Mouse (Mus musculus) CH12.LX (cell line): Measurements from ENCODE around the gene Ap2a1. TPM values are rescaled to one million over a fixed set of nuclear protein-coding genes. Genes with fewer than 3 reads are reported as not detected.

Experiments
- DNase-seq: peaks from one replicate; pipeline ENCODE4 v3.0.0-alpha.2; 2013; ENCODE audit errors: extremely low read depth
- H3K27ac ChIP-seq: 2 replicates; pipeline ENCODE4 v1.5.1; 2012; ENCODE audit warnings: low read depth, mild to moderate bottlenecking, control low read depth, moderate library complexity; ENCODE audit not compliant: insufficient read depth
- H3K27me3 ChIP-seq: replicated peaks from 2 replicates; pipeline ENCODE3; 2012; ENCODE audit warnings: inconsistent platforms
- H3K36me3 ChIP-seq, 2 experiments: replicated peaks in 1 of 2; 2 replicates each; pipeline versions ENCODE3 to v1.6.1; 2012; ENCODE audit warnings: inconsistent platforms in 1 of 2, low read length in 1 of 2, mild to moderate bottlenecking in 1 of 2, mixed read lengths in 1 of 2, moderate library complexity in 1 of 2; ENCODE audit not compliant: control insufficient read depth in 1 of 2, insufficient read depth in 1 of 2
- H3K4me1 ChIP-seq, 2 experiments: 2 replicates each; pipeline ENCODE4 v1.6.1; 2012; ENCODE audit warnings: inconsistent platforms in 1 of 2, moderate library complexity in 1 of 2; ENCODE audit not compliant: insufficient read depth in 2 of 2, control insufficient read depth in 1 of 2
- H3K4me2 ChIP-seq: 2 replicates; pipeline ENCODE4 v1.6.1; 2012; ENCODE audit warnings: low read depth, mild to moderate bottlenecking, control low read depth; ENCODE audit not compliant: poor library complexity, insufficient read depth, severe bottlenecking
- H3K4me3 ChIP-seq, 3 experiments: fragments of 150-350 bp in 1 of 3; sonication (generic) in 1 of 3; replicated peaks in 1 of 3; 2 replicates each; pipeline versions ENCODE3 to v1.5.1; 2011 to 2012; ENCODE audit warnings: low read depth in 2 of 3, low read length in 2 of 3, mild to moderate bottlenecking in 2 of 3, moderate library complexity in 2 of 3, control low read depth in 1 of 3, improper control_type of control experiment in 1 of 3, inconsistent platforms in 1 of 3, mixed read lengths in 1 of 3; ENCODE audit not compliant: poor library complexity in 1 of 3
- H3K79me2 ChIP-seq: replicated peaks from 2 replicates; pipeline ENCODE4 v1.6.1; 2012; ENCODE audit warnings: mild to moderate bottlenecking, moderate library complexity; ENCODE audit not compliant: control insufficient read depth, poor library complexity, insufficient read depth, severe bottlenecking; ENCODE audit errors: extremely low read depth
- H3K9ac ChIP-seq: 2 replicates; pipeline ENCODE4 v1.6.1; 2012; ENCODE audit warnings: low read depth, mild to moderate bottlenecking, control low read depth, moderate library complexity; ENCODE audit not compliant: insufficient read depth
- H3K9me3 ChIP-seq: replicated peaks from 2 replicates; pipeline ENCODE3; 2012; ENCODE audit warnings: low read length, inconsistent platforms, mixed read lengths
- BHLHE40 ChIP-seq: IDR thresholded peaks from 2 replicates; pipeline ENCODE4 v1.6.1; 2011; ENCODE audit warnings: mild to moderate bottlenecking, low read depth, low read length, improper control_type of control experiment
- CHD1 ChIP-seq: IDR thresholded peaks from 2 replicates; pipeline ENCODE4 v1.6.1; 2012; ENCODE audit warnings: low read depth, low read length, improper control_type of control experiment, inconsistent platforms
- CHD2 ChIP-seq: IDR thresholded peaks from 2 replicates; pipeline ENCODE4 v1.6.1; 2011; ENCODE audit warnings: low read length, improper control_type of control experiment
- CTCF ChIP-seq, 2 experiments: IDR thresholded peaks in 1 of 2; conservative IDR thresholded peaks in 1 of 2; 2 replicates each; pipeline ENCODE4 v1.5.1; 2011 to 2012; ENCODE audit warnings: low read depth in 2 of 2, low read length in 2 of 2, improper control_type of control experiment in 1 of 2, inconsistent platforms in 1 of 2, mild to moderate bottlenecking in 1 of 2, moderate library complexity in 1 of 2
- E2F4 ChIP-seq: IDR thresholded peaks from 2 replicates; pipeline ENCODE4 v1.6.1; 2011; ENCODE audit warnings: low read depth, low read length, improper control_type of control experiment; ENCODE audit not compliant: insufficient replicate concordance
- ETS1 ChIP-seq: conservative IDR thresholded peaks from 2 replicates; pipeline ENCODE4 v1.6.1; 2012; ENCODE audit warnings: low read depth, mild to moderate bottlenecking, inconsistent platforms, low read length, improper control_type of control experiment, moderate library complexity
- GABPA ChIP-seq: IDR thresholded peaks from 2 replicates; pipeline ENCODE4 v1.6.1; 2012; ENCODE audit warnings: low read depth, low read length, improper control_type of control experiment, inconsistent platforms; ENCODE audit not compliant: insufficient replicate concordance
- JUN ChIP-seq: IDR thresholded peaks from 2 replicates; pipeline ENCODE4 v1.6.1; 2011; ENCODE audit warnings: low read depth, mild to moderate bottlenecking, low read length, improper control_type of control experiment, moderate library complexity; ENCODE audit not compliant: insufficient read depth
- JUND ChIP-seq: conservative IDR thresholded peaks from 2 replicates; pipeline ENCODE4 v1.6.1; 2011; ENCODE audit warnings: low read depth, low read length, improper control_type of control experiment
- MAZ ChIP-seq: IDR thresholded peaks from 2 replicates; pipeline ENCODE4 v1.6.1; 2012; ENCODE audit warnings: low read depth, mild to moderate bottlenecking, inconsistent platforms, low read length, improper control_type of control experiment, moderate library complexity
- MYC ChIP-seq: IDR thresholded peaks from 2 replicates; pipeline ENCODE4 v1.6.1; 2011; ENCODE audit warnings: low read depth, mild to moderate bottlenecking, improper control_type of control experiment, low read length
- PAX5 ChIP-seq: IDR thresholded peaks from 2 replicates; pipeline ENCODE4 v1.6.1; 2012; ENCODE audit warnings: low read length, inconsistent platforms, mixed read lengths
- POLR2AphosphoS2 ChIP-seq: IDR thresholded peaks from 2 replicates; pipeline ENCODE4 v1.6.1; 2011; ENCODE audit warnings: low read depth, low read length, improper control_type of control experiment
- RAD21 ChIP-seq: IDR thresholded peaks from 2 replicates; pipeline ENCODE4 v1.6.1; 2011; ENCODE audit warnings: low read depth, mild to moderate bottlenecking, low read length, improper control_type of control experiment, moderate library complexity
- RCOR1 ChIP-seq: conservative IDR thresholded peaks from 2 replicates; pipeline ENCODE4 v1.6.1; 2012; ENCODE audit warnings: low read depth, mild to moderate bottlenecking, inconsistent platforms, low read length, improper control_type of control experiment
- SIN3A ChIP-seq: IDR thresholded peaks from 2 replicates; pipeline ENCODE4 v1.6.1; 2012; ENCODE audit warnings: low read length, improper control_type of control experiment, inconsistent platforms
- SMC3 ChIP-seq: IDR thresholded peaks from 2 replicates; pipeline ENCODE4 v1.6.1; 2011; ENCODE audit warnings: low read depth, low read length, improper control_type of control experiment
- TBP ChIP-seq: conservative IDR thresholded peaks from 2 replicates; pipeline ENCODE4 v1.6.1; 2011; ENCODE audit warnings: low read depth, low read length, improper control_type of control experiment
- USF2 ChIP-seq: conservative IDR thresholded peaks from 2 replicates; pipeline ENCODE4 v1.6.1; 2011; ENCODE audit warnings: low read depth, low read length, improper control_type of control experiment
- ZC3H11A ChIP-seq: IDR thresholded peaks from 2 replicates; pipeline ENCODE4 v1.6.1; 2012; ENCODE audit warnings: low read depth, mild to moderate bottlenecking, inconsistent platforms, low read length, improper control_type of control experiment
- ZKSCAN1 ChIP-seq: IDR thresholded peaks from 2 replicates; pipeline ENCODE4 v1.6.1; 2012; ENCODE audit warnings: low read depth, inconsistent platforms, low read length, improper control_type of control experiment, borderline replicate concordance
- ZMIZ1 ChIP-seq: IDR thresholded peaks from 2 replicates; pipeline ENCODE4 v1.6.1; 2012; ENCODE audit warnings: low read depth, mild to moderate bottlenecking, inconsistent platforms, low read length, improper control_type of control experiment
- ZNF384 ChIP-seq: IDR thresholded peaks from 2 replicates; pipeline ENCODE4 v1.6.1; 2012; ENCODE audit warnings: low read depth, low read length, improper control_type of control experiment, inconsistent platforms
- dilution Hi-C: fragments of 300-500 bp; cut with MboI; formaldehyde crosslinking; loops from 2 replicates; pipeline ENCODE4 v1.14.3; 2020; ENCODE audit warnings: low sequenced_read_pairs; ENCODE audit not compliant: extremely low pct_unique_long_range_greater_than_20kb, extremely low pct_ligation_motif_present
- in situ Hi-C: fragments of 300-500 bp; cut with MboI; formaldehyde crosslinking; loops from 3 replicates; pipeline ENCODE4 v1.14.3; 2019; ENCODE audit warnings: low sequenced_read_pairs, low pct_ligation_motif_present, low pct_unique_long_range_greater_than_20kb, mixed read lengths
- polyA plus RNA-seq: library from polyadenylated mRNA; unstranded; fragments of >175 nt; gene quantifications from 2 replicates; pipeline ENCODE4 v1.2.1, GENCODE M21; 2012; ENCODE audit warnings: low read depth; ENCODE audit not compliant: insufficient read length
- total RNA-seq, 2 experiments: library from RNA; depleted of rRNA; stranded (reverse); fragments of 300-350 nt in 1 of 2; fragments of >200 nt in 1 of 2; gene quantifications; 2 replicates each; pipeline ENCODE4 v1.2.3; 2012 to 2014

The Ap2a1 gene
- total and polyA plus RNA-seq, 3 experiments = 35.7 to 61.1 (median 56.3) TPM

- TF ChIP-seq ETS1 (peak; percentile 51; the same call in 1 of the 2 replicates), SMC3 (no peak), ZKSCAN1 (no peak), RAD21 (no peak), GABPA (no peak), CTCF (conservative IDR thresholded peaks at IDR 0.05 in 1 of 2, IDR thresholded peaks at IDR 0.05 in 1 of 2; ENCODE audit: low read depth in 2 of 2, low read length in 2 of 2) (no peak), JUND (no peak)
Observed at GRCm38 (mm10) chr7:44857042-44857552, 72.2 kb downstream of the Ap2a1 start, which contains the start of gene Pnkp (continued).

DNA sequence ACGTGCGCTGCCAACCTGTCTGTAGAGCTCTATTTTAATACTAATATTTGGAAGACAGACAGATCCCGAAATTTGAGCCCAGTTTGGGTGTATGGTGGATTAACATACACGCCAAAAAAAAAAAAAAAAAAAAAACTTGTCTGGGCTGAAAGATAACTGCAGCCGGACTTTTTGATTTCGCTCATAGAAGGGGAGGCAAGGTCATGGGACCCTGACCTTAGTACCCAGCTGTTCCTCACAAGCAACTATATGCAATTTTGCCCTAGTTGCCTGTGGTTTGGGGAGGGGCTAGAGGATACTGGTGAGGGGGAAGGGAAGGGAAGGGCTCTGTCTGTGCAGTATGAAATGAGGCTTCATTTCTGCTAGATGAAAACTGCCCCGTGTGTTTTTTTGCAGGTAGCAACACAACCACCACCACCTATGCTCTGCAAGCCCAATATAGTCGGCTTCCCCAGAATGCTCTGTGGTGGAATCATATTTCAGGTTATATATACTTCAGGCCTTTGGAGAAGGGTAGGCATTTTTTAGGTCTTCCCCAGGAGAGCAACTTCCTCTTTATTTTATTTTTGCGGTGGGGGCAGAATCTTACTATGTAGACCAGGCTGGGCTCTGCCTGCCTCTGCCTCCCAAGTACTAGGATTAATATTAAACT lies 72.9 kb downstream of the Ap2a1 start:
- Histone ChIP-seq H3K4me1 (peaks cover 23 to 68% of the 10 kb centered on the region in 2 experiments), H3K9me3 (no peaks in the 10 kb centered on the region), H3K27me3 (no peaks in the 10 kb centered on the region), H3K9ac (peak overlapping the region; percentile 74), H3K27ac (peak overlapping the region; percentile 85; the same call in 1 of the 2 replicates), H3K36me3 (peaks cover 11 to 45% of the 10 kb centered on the region in 2 experiments), H3K79me2 (peaks cover 13% of the 10 kb centered on the region; the same call in 1 of the 2 replicates), H3K4me3 (peak overlapping the region; percentile 64 to 92 (median 72)), H3K4me2 (peak overlapping the region; percentile 48; the same call in 1 of the 2 replicates)
- in situ Hi-C loops (loop anchor here (10.0 kb wide), 1 partner anchor 98 kb away; no protein-coding TSS in a partner anchor), dilution Hi-C loops (no loop called here)
- DNase-seq = peak; percentile 64
- peak; percentile 63; the same call in 1 of the 2 replicates for TF ChIP-seq CHD2
- TF ChIP-seq USF2 = no peak
- 0 out of 2 replicates have a peak, but pooled peaks have one; percentile 7 for TF ChIP-seq POLR2AphosphoS2
- TF ChIP-seq PAX5 = no peak
- no peak for TF ChIP-seq MYC
- TF ChIP-seq SIN3A = no peak
- no peak for TF ChIP-seq E2F4
- TF ChIP-seq TBP = no peak
- no peak for TF ChIP-seq CTCF (conservative IDR thresholded peaks at IDR 0.05 in 1 of 2, IDR thresholded peaks at IDR 0.05 in 1 of 2; ENCODE audit: low read depth in 2 of 2, low read length in 2 of 2)
- TF ChIP-seq JUN = no peak
- peak; percentile 7; the same call in 1 of the 2 replicates for TF ChIP-seq MAZ
- TF ChIP-seq BHLHE40 = peak; percentile 19; the same call in 1 of the 2 replicates
- TF ChIP-seq JUND = no peak
- TF ChIP-seq ZC3H11A = no peak
- peak; percentile 38; the same call in 1 of the 2 replicates for TF ChIP-seq ETS1
- no peak for TF ChIP-seq RCOR1
- no peak for TF ChIP-seq CHD1
- TF ChIP-seq ZMIZ1 = peak; percentile 6; the same call in 1 of the 2 replicates
- TF ChIP-seq ZNF384 = peak; percentile 59
